Mouse (Mus musculus) E14TG2a.4 (cell line): ENCODE measurements at regions not wholly inside any gene's neighbourhood (a gene's known extent, or its start where the extent isn't known, plus 50 kb on each side); places are given as distances from the start of the nearest gene placed in this dataset.

Source experiments
- H3K27me3 ChIP-seq: 2 replicates; pipeline ENCODE4 v1.6.1; 2014; ENCODE audit warnings: low read length, control low read depth; ENCODE audit not compliant: insufficient read depth
- H3K36me3 ChIP-seq: 2 replicates; pipeline ENCODE4 v1.6.1; 2014; ENCODE audit warnings: low read length, control low read depth; ENCODE audit not compliant: insufficient read depth
- H3K4me1 ChIP-seq: replicated peaks from 2 replicates; pipeline ENCODE4 v1.6.1; 2014; ENCODE audit warnings: low read depth, low read length, control low read depth
- H3K4me3 ChIP-seq: replicated peaks from 2 replicates; pipeline ENCODE4 v1.5.1; 2014; ENCODE audit warnings: mild to moderate bottlenecking, low read length
- H3K9me3 ChIP-seq: 2 replicates; pipeline ENCODE4 v1.6.1; 2014; ENCODE audit warnings: low read length, control low read depth
- CTCF ChIP-seq: conservative IDR thresholded peaks from 2 replicates; pipeline ENCODE4 v1.5.1; 2014; ENCODE audit warnings: low read length
- NANOG ChIP-seq: IDR thresholded peaks from 2 replicates; pipeline ENCODE4 v1.6.1; 2014; ENCODE audit warnings: borderline replicate concordance, low read length, mixed read lengths
- POU5F1 ChIP-seq: IDR thresholded peaks from 2 replicates; pipeline ENCODE4 v1.6.1; 2014; ENCODE audit warnings: low read length, borderline replicate concordance

DNA sequence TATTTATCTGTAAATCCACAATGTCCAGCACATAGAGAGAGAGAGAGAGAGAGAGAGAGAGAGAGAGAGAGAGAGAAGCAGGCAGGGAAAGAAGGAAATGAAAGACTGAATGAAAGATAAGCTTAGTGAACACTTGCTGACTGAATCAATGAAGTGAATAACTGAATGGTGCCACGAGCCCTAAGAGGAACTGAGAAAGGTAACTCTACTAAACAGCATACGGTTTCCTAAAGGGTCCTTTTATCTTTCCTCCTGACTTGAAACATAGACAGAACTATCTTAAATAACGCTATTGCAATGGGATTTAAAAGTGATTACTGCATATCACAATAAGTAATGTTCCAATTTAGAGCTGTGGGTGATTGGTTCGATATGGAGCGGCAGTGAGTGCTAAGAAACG is 121.0 kb downstream of the Rbm26 start:
- H3K4me3 ChIP-seq = no peak overlapping the region

DNA sequence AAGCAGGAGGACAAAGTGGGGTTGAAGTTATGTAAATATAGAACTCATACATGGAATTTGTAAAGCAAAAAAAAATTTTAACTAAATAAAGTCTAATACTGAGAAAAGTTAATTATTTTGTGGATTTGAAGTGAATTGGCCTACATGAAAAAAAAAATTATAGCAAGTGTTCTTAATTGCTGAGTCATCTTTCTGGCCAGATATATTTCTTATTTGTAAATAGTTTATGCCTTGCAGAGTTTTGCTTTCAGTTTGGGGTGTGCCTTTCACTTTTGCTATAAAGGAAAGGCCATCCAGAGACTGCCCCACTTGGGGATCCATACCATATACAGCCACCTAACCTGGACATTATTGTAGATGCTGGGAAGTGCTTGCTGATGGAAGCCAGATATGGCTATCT is 138.3 kb downstream of the Rbm26 start:
- no peaks in the 10 kb centered on the region for H3K9me3 ChIP-seq
- no peaks in the 10 kb centered on the region for H3K36me3 ChIP-seq
- no peak for TF ChIP-seq POU5F1
- TF ChIP-seq NANOG = no peak
- no peak for TF ChIP-seq CTCF
- no peak overlapping the region for H3K4me3 ChIP-seq
- peaks cover 7% of the 10 kb centered on the region for H3K4me1 ChIP-seq
- H3K27me3 ChIP-seq = no peaks in the 10 kb centered on the region

More for the DNA sequence above, 121.0 kb downstream of the Rbm26 start:
- Histone ChIP-seq H3K36me3 (no peaks in the 10 kb centered on the region), H3K9me3 (no peaks in the 10 kb centered on the region), H3K27me3 (no peaks in the 10 kb centered on the region), H3K4me1 (no peaks in the 10 kb centered on the region)
- TF ChIP-seq NANOG = no peak
- no peak for TF ChIP-seq POU5F1
- no peak for TF ChIP-seq CTCF

DNA sequence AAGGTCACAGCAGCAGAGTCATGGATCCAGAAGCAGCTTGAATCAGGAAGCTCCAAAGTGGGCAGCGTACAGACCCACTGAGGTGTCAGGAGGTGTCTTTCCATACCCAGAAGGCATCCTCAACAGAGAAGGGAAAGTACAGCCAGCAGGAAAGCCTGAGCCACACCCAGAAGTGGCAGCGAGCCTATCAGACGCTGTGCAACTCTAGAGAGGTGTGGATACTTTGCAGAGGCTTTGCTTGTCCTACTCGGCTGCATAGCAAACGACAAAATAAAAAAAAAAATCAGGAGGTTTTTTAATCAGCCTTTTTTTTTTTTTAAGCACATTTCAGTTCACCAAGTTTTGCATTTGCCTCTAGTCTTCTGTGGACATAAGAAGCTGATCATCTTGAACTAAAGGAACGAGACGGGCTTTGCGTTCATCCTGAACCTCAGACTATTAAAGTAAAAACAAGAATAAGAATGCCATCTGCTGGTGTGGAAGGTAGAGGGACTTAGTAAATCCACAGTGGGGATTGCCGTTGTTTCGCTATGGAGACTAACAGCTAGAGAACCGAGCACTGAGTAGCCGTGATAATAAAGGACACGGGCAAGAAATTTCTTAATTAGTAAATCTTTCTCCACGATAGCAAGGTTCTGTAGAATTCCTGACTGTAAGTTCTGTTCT is 142.3 kb downstream of the Rbm26 start:
- Histone ChIP-seq H3K27me3 (no peaks in the 10 kb centered on the region), H3K9me3 (no peaks in the 10 kb centered on the region), H3K4me3 (no peak overlapping the region), H3K4me1 (peaks cover 7% of the 10 kb centered on the region), H3K36me3 (no peaks in the 10 kb centered on the region)
- TF ChIP-seq POU5F1 = no peak
- no peak for TF ChIP-seq CTCF
- no peak for TF ChIP-seq NANOG

DNA sequence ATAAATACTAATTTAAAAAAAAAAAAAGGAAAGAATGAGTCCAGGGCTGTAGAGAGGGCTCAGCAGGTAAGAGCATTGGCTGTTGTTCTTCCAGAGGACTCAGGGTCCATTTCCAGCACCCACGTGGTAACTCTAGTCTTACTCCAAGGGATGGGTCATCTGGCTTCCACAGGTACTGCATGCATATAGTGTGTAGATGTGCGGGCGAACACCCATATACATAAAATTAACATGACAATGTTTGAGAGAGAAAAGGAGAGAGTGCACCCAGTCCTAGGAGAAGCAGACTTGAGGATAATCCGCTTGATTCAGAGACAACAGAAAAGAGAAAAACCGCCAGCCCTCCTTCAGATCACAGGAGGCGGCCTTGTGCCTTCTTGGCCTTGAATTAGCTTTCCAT is 157.2 kb downstream of the Rbm26 start:
- H3K4me3 ChIP-seq = no peak overlapping the region
- H3K4me1 ChIP-seq = peaks cover 22% of the 10 kb centered on the region
- peaks cover 28% of the 10 kb centered on the region; the same call in 1 of the 2 replicates for H3K9me3 ChIP-seq
- no peaks in the 10 kb centered on the region for H3K36me3 ChIP-seq
- H3K27me3 ChIP-seq = no peaks in the 10 kb centered on the region
- TF ChIP-seq POU5F1 (no peak; the same call in 1 of the 2 replicates), NANOG (no peak), CTCF (no peak)

DNA sequence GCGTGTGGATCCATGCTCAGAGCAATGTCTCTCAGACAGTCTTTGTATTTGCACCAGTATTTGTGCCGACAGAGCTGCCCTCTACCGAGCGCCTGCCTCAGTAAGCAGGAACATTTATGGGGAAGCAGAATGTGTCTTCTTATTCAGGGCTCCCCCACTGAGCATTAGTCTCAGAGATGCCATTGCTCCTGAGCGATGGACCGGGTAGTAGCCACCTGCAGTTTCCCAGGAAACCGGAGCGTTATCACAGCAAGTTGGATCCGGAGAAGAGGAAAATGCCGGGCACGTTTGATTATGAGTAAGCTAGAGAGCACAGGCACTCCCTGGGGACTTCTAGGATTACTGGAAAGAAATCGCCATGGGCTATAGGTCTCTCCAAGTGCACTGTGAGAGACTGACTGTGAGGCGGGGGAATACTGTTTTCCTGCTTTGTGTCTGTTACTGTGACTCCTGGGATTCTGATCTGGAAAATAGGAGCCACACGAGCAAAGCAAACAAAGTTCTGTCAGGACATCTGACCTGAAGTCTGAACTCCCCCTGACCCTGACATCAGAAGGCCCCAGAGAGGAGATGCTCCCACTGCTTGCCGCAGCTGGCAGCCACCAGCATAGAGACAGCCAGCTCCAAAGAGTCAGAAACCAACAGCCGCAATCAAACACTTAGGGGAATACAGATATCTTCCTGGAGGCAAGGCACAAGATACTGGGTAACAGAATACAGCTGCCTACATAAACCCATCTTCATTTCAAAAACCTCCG is 160.9 kb downstream of the Rbm26 start:
- no peak overlapping the region for H3K4me3 ChIP-seq
- H3K4me1 ChIP-seq = peaks cover 24% of the 10 kb centered on the region
- no peak for TF ChIP-seq CTCF
- TF ChIP-seq POU5F1 = no peak
- TF ChIP-seq NANOG = no peak
- H3K36me3 ChIP-seq = no peaks in the 10 kb centered on the region
- H3K27me3 ChIP-seq = no peaks in the 10 kb centered on the region
- peaks cover 24% of the 10 kb centered on the region; the same call in 1 of the 2 replicates for H3K9me3 ChIP-seq

DNA sequence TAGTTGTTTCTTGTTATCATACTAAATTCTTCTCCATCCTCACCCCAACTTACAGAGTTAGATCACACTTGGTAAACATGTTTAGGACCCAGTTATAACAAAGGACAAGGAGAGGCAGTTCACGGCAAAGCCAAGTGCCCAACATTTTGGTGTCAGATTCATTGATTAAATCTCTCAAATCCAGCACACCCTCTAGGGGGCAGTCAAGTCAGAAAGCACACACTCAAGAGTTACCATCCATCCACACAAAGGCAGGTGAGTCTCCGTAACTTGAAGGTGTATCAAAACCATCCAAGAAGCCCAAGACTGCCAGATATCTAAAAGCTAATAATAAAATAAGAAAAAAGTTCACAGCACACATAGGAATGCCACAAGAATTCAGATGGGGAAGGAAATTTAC is 161.8 kb downstream of the Rbm26 start:
- Histone ChIP-seq H3K27me3 (no peaks in the 10 kb centered on the region), H3K36me3 (no peaks in the 10 kb centered on the region), H3K4me1 (peaks cover 23% of the 10 kb centered on the region), H3K4me3 (no peak overlapping the region), H3K9me3 (peaks cover 24% of the 10 kb centered on the region; the same call in 1 of the 2 replicates)
- TF ChIP-seq NANOG (no peak), POU5F1 (no peak), CTCF (peak; percentile 22)

DNA sequence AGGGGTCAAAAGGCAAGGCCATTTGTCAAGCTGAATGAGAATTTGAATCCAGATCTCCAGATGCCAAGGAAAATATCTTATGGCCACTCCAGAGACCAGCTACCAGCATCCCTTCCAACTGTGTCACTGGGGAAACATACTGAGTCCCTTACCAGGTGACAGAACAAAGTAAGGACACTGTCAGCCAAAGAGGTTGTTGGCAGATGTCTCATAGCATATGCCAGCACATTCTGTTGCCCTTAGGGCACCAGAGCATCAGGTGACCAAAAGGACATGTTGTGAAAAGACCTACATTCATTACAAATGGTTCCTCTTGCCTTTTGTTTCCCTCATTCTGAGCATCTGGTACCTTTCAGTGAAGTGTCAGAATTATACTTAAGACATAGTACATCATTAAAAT is 166.4 kb downstream of the Rbm26 start:
- no peaks in the 10 kb centered on the region for H3K27me3 ChIP-seq
- peaks cover 49% of the 10 kb centered on the region for H3K4me1 ChIP-seq
- H3K36me3 ChIP-seq = no peaks in the 10 kb centered on the region
- H3K4me3 ChIP-seq = no peak overlapping the region
- TF ChIP-seq POU5F1 = no peak
- no peak for TF ChIP-seq CTCF
- no peak for TF ChIP-seq NANOG
- peaks cover 6% of the 10 kb centered on the region; the same call in 1 of the 2 replicates for H3K9me3 ChIP-seq

DNA sequence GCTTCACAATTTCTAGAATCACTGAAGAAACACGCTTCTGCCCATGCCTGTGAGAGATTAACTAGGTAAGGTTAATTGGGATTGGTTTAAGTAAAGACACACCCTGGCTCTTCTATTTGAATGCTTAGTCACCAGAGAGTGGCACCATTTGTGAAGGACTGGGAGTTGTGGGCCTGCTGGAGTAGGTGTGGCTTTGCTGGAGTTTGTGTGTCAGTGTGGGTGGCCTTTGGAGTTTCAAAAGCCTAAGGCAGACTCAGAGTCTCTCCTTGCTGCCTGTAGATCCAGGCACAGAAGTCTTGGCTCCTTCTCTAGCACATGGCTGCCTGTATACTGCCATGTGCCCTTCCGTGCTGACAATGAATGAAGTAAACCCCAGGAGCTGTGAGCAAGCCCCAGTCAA is 168.8 kb downstream of the Rbm26 start:
- peaks cover 46% of the 10 kb centered on the region for H3K4me1 ChIP-seq
- TF ChIP-seq NANOG = no peak
- no peak for TF ChIP-seq POU5F1
- TF ChIP-seq CTCF = no peak
- H3K27me3 ChIP-seq = no peaks in the 10 kb centered on the region
- no peaks in the 10 kb centered on the region for H3K9me3 ChIP-seq
- H3K36me3 ChIP-seq = no peaks in the 10 kb centered on the region
- H3K4me3 ChIP-seq = no peak overlapping the region

DNA sequence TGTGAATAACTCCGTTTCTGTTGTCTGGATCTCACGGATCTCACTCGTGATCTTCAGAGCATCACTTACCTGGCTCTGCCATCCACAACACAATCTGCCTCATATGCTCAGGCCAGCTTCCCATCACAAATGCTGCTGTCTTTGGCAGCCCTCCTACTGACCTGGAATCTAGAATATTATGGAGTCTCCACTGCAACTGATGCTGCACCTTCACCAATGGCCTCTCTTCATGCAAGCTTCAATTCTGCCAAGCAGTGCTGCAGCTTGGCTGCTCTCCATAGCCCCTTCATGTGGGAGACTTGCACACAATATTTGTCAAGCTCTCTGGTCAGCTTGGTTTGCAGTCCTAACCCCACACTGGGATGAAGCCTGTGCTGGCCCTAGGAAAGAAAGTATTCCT is 183.1 kb downstream of the Rbm26 start:
- TF ChIP-seq NANOG (no peak), POU5F1 (no peak), CTCF (no peak)
- H3K4me1 ChIP-seq = no peaks in the 10 kb centered on the region
- H3K4me3 ChIP-seq = no peak overlapping the region
- H3K27me3 ChIP-seq = no peaks in the 10 kb centered on the region
- peaks cover 19% of the 10 kb centered on the region for H3K9me3 ChIP-seq
- H3K36me3 ChIP-seq = no peaks in the 10 kb centered on the region
